Mouse (Mus musculus) megakaryocyte, adult 5-6 weeks (primary cell): Measurements from ENCODE around the gene Hadha. TPM values are rescaled to one million over a fixed set of nuclear protein-coding genes. Genes with fewer than 3 reads are reported as not detected.

Experiments
- ATAC-seq: 2 replicates; pipeline ENCODE4 v1.8.0; 2016; ENCODE audit warnings: mild to moderate bottlenecking, inconsistent platforms; ENCODE audit not compliant: poor library complexity, severe bottlenecking
- total RNA-seq, 2 experiments: library from RNA; stranded (forward) in 1 of 2; stranded (reverse) in 1 of 2; fragments of 153-499, 151-499 nt in 1 of 2; fragments of 221-1000, 200-1000 nt in 1 of 2; gene quantifications; 2 replicates each; pipeline versions ENCODE4 v1.2.3 to v1.2.4; 2015 to 2017

Gene Hadha
- total RNA-seq, 2 experiments from 2014 or later, result 46.4 to 133 TPM

GRCm38 (mm10) chr5:30072377-30072776 lies 82.6 kb downstream of the Hadha start:
- ATAC-seq, result no peak

- no peak for ATAC-seq
Measured at GRCm38 (mm10) chr5:30071677-30072076, 83.3 kb downstream of the Hadha start.

Other genes starting within 250 kb of the Hadha start
- gene Il6, start 142.0 kb downstream of the Hadha start, total RNA-seq (2015), result 14.1 and 24.4 TPM in 2 replicates
- 9.5 and 11.1 TPM in 2 replicates for gene Il6, start 142.0 kb downstream of the Hadha start, total RNA-seq (2017)
- 123 and 146 TPM in 2 replicates for gene Tyms, start 81.5 kb downstream of the Hadha start, total RNA-seq (2015)
- gene Tyms, start 81.5 kb downstream of the Hadha start, total RNA-seq (2017), result 91.0 and 114 TPM in 2 replicates
- not detected in 2 replicates for gene Garem2, start 50.0 kb downstream of the Hadha start, total RNA-seq (2015)
- not detected in 2 replicates for gene Garem2, start 50.0 kb downstream of the Hadha start, total RNA-seq (2017)
- gene 3110082J24Rik, start 49.1 kb downstream of the Hadha start, total RNA-seq (2015), result not detected in 2 replicates
- gene 3110082J24Rik, start 49.1 kb downstream of the Hadha start, total RNA-seq (2017), result not detected in 2 replicates
- 44.1 and 50.8 TPM in 2 replicates for gene Hadhb, start 86 bp upstream of the Hadha start, total RNA-seq (2015)
- 56.8 and 66.5 TPM in 2 replicates for gene Hadhb, start 86 bp upstream of the Hadha start, total RNA-seq (2017)
- not detected in 2 replicates for gene Adgrf3, start 50.6 kb upstream of the Hadha start, total RNA-seq (2015)
- gene Adgrf3, start 50.6 kb upstream of the Hadha start, total RNA-seq (2017), result not detected in 2 replicates
- 16.1 and 17.2 TPM in 2 replicates for gene Selenoi, start 77.4 kb upstream of the Hadha start, total RNA-seq (2015)
- gene Selenoi, start 77.4 kb upstream of the Hadha start, total RNA-seq (2017), result 29.2 and 37.1 TPM in 2 replicates
- 0.11 TPM in 1 of 2 replicates, not detected in the other for gene Drc1, start 126.2 kb upstream of the Hadha start, total RNA-seq (2015)
- 0.28 TPM in 1 of 2 replicates, not detected in the other for gene Drc1, start 126.2 kb upstream of the Hadha start, total RNA-seq (2017)